Mouse (Mus musculus): Measurements from ENCODE around the gene Ptcd2.

GRCm38 (mm10) chr13:99356428-99357265 lies 12.1 kb upstream of the Ptcd2 start:
- TF ChIP-seq CTCF (IDR thresholded peaks at IDR 0.05; ENCODE audit: borderline replicate concordance, insufficient read depth, low read length) (no peak), POLR2A (IDR thresholded peaks at IDR 0.05; ENCODE audit: low read depth, low read length) (no peak)

All from embryonic fibroblast, embryonic 13.5 days (primary cell).